Mouse (Mus musculus): ENCODE measurements at regions not wholly inside any gene's neighbourhood (a gene's known extent, or its start where the extent isn't known, plus 50 kb on each side); places are given as distances from the start of the nearest gene placed in this dataset.

DNA sequence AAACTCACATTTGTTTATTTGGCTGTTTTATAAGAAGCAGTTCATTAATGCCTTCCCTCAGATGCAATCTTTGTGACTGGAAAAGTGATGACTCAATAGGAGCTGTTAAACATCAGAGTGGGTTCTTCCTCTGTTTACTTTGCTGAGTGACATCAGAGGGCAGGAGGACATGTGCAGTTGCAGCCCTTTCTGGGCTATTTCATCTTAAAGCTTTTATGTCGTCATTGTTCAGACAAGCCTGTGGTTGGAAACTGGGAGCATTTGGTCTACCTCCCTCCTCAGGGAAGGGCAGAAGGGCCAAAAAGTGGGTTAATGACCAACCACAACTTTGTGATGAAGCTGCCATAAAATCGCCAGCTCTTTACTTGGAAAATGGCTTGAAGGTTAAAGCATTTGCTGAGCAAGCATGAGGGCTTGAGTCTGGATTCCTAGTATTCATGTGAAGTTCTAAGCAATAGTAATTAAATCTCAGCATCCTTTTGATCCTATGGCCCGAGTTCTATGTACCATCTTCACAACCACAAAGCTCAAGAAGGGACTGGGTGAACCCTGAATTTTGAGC, 103.8 kb upstream of the Igfbp3 start:
- Histone ChIP-seq H3K4me2 (replicated peaks; ENCODE audit: low read depth, low read length, severe bottlenecking) (no peak overlapping the region), H3K4me3 (replicated peaks; ENCODE audit: low read length) (no peak overlapping the region), H3K9ac (ENCODE audit: low read depth, low read length, severe bottlenecking) (no peak overlapping the region), H3K27ac (replicated peaks; ENCODE audit: low read depth, low read length) (no peak overlapping the region), H3K36me3 (ENCODE audit: control insufficient read depth, insufficient read depth, low read length) (no peaks in the 10 kb centered on the region), H3K4me1 (ENCODE audit: control insufficient read depth, insufficient read depth, low read length) (no peaks in the 10 kb centered on the region), H3K27me3 (ENCODE audit: control insufficient read depth, insufficient read depth, low read length) (no peaks in the 10 kb centered on the region), H3K9me3 (ENCODE audit: control insufficient read depth, low read length) (no peaks in the 10 kb centered on the region)
- 47% methylated on average over 3 of the region's 3 CpGs for WGBS
- TF ChIP-seq POLR2A (IDR thresholded peaks at IDR 0.05; ENCODE audit: borderline replicate concordance, extremely low read depth, insufficient read depth, insufficient read length): no peak
- DNase-seq (ENCODE audit: low spot score) (no peak), ATAC-seq (ENCODE audit: low FRiP score, low read depth) (no peak)

DNA sequence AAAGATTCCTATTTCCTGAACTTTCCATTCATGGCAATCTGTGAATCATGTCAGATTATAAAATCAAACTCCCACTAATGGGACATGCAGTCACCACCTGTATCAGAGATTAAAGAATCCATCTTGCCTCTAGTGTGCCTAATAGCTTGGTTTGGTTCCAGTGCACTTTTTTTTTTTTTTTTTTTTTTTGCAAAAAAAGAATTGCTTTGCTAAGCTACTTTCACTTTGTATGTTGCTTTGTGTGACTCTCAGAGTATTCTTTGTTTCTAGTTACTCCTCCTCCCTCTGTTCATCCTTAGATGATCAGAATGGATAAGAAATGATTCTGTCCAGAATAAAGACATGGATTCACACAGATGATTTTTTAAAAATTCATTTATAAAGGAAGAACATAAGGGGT, 82.5 kb upstream of the Igfbp3 start:
- Histone ChIP-seq H3K9ac (ENCODE audit: low read depth, low read length, severe bottlenecking) (no peak overlapping the region), H3K4me2 (replicated peaks; ENCODE audit: low read depth, low read length, severe bottlenecking) (no peak overlapping the region), H3K4me3 (replicated peaks; ENCODE audit: low read length) (no peak overlapping the region), H3K4me1 (ENCODE audit: control insufficient read depth, insufficient read depth, low read length) (no peaks in the 10 kb centered on the region), H3K27ac (replicated peaks; ENCODE audit: low read depth, low read length) (no peak overlapping the region), H3K36me3 (ENCODE audit: control insufficient read depth, insufficient read depth, low read length) (no peaks in the 10 kb centered on the region), H3K9me3 (ENCODE audit: control insufficient read depth, low read length) (no peaks in the 10 kb centered on the region), H3K27me3 (ENCODE audit: control insufficient read depth, insufficient read depth, low read length) (no peaks in the 10 kb centered on the region)
- DNase-seq (ENCODE audit: low spot score) (no peak), ATAC-seq (ENCODE audit: low FRiP score, low read depth) (no peak)
- no peak for TF ChIP-seq POLR2A (IDR thresholded peaks at IDR 0.05; ENCODE audit: borderline replicate concordance, extremely low read depth, insufficient read depth, insufficient read length)

DNA sequence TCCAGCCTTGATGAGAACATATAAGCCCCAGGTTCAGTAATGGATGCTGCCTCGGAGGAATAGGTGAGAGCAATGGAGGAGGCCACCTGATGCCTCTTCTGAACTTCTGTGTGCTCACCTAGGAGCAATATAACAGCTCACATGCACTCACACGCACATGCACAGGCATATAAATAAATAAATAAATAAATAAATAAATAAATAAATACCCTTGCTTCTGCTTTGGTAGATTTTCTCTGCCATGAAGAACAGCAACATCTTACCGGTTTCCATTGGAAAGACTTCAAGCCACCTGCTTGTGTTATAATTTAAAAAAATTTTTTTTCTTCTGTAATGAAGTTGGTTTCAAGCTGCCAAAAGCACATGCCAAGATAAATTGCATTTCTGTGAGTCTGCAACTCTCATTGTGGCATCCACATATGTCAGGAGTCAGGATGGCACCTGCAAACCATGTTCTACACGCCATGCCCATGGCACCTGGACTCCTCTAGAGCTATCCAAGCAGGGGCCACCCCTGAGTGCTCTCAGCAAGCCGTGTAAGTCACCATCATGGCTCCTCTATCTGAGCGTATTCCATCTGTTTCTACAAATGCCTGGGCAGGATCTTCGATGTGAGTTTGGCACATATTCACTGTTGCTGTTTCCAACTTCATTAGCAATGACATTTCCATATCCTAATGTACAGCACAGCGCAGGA, 75.7 kb upstream of the Igfbp3 start:
- Histone ChIP-seq H3K4me2 (replicated peaks; ENCODE audit: low read depth, low read length, severe bottlenecking) (no peak overlapping the region), H3K27ac (replicated peaks; ENCODE audit: low read depth, low read length) (no peak overlapping the region), H3K4me3 (replicated peaks; ENCODE audit: low read length) (no peak overlapping the region), H3K27me3 (ENCODE audit: control insufficient read depth, insufficient read depth, low read length) (no peaks in the 10 kb centered on the region), H3K36me3 (ENCODE audit: control insufficient read depth, insufficient read depth, low read length) (no peaks in the 10 kb centered on the region), H3K9me3 (ENCODE audit: control insufficient read depth, low read length) (no peaks in the 10 kb centered on the region), H3K4me1 (ENCODE audit: control insufficient read depth, insufficient read depth, low read length) (0 out of 2 replicates have a peak, but pooled peaks cover 8% of the 10 kb centered on the region), H3K9ac (ENCODE audit: low read depth, low read length, severe bottlenecking) (no peak overlapping the region)
- DNase-seq (ENCODE audit: low spot score) (no peak), ATAC-seq (ENCODE audit: low FRiP score, low read depth) (no peak)
- WGBS: 81% methylated on average over 8 of the region's 8 CpGs
- no peak for TF ChIP-seq POLR2A (IDR thresholded peaks at IDR 0.05; ENCODE audit: borderline replicate concordance, extremely low read depth, insufficient read depth, insufficient read length)

DNA sequence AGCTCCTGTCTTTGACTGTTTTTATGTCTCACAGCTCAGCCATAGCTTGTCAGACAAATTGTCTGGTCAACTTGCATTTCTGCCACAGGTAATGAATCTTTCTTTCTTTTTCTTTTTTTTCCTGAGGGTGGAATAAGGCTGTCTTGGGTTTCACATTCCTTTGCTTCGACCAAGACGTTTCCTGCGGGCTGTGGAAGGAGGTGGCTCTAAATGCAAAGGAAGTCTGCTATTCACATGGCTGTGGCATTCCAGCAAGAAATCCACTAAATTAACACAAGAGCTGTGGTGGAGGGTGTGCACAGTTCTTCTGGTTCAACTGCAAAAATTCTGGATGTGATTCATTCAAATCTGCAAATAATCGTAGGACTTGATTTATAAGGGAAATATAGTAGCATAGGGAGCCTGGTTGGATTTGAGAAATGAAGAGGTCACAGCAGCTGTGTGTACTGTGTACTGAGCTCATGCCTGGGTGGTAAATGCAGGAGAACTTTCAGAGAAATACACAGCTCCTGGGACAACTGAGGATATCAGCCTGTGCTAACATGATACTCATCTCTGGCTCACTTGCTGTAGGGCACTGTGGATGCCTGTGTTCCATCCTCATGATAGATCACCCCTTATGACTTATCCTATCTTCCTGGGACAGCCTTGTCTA, 71.2 kb upstream of the Igfbp3 start:
- DNase-seq (ENCODE audit: low spot score) (peak; percentile 35), ATAC-seq (ENCODE audit: low FRiP score, low read depth) (peak; percentile 45; the same call in 1 of the 2 replicates)

DNA sequence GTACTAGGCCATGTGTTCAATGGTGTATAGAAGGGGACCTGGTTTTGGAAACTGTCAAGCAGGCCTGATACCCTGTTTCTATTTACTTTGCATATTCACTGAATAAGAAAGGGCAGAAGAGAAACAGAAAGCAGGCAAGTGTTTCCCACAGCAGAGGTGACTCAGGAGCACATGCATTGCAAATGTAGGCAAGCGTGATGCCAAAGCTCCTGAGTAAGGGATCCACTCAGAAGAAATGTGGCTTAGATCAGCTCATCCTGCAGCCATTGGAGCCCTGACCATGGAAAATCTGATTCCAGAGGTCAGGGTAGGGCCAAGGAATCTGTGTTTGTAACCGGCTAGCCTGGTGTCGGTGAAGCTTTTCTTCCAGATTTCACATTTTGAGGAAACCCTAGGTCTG, 69.3 kb upstream of the Igfbp3 start:
- H3K36me3 ChIP-seq (ENCODE audit: control insufficient read depth, insufficient read depth, low read length): no peaks in the 10 kb centered on the region
- H3K4me1 ChIP-seq (ENCODE audit: control insufficient read depth, insufficient read depth, low read length): peaks cover 11% of the 10 kb centered on the region
- no peak overlapping the region for H3K9ac ChIP-seq (ENCODE audit: low read depth, low read length, severe bottlenecking)
- TF ChIP-seq POLR2A (IDR thresholded peaks at IDR 0.05; ENCODE audit: borderline replicate concordance, extremely low read depth, insufficient read depth, insufficient read length): no peak
- no peaks in the 10 kb centered on the region for H3K9me3 ChIP-seq (ENCODE audit: control insufficient read depth, low read length)
- no peak overlapping the region for H3K4me3 ChIP-seq (replicated peaks; ENCODE audit: low read length)
- H3K4me2 ChIP-seq (replicated peaks; ENCODE audit: low read depth, low read length, severe bottlenecking): no peak overlapping the region
- WGBS: 82% methylated on average over 3 of the region's 3 CpGs
- H3K27ac ChIP-seq (replicated peaks; ENCODE audit: low read depth, low read length): no peak overlapping the region
- ATAC-seq (ENCODE audit: low FRiP score, low read depth): no peak
- no peaks in the 10 kb centered on the region for H3K27me3 ChIP-seq (ENCODE audit: control insufficient read depth, insufficient read depth, low read length)
- DNase-seq (ENCODE audit: low spot score): no peak

More for the DNA sequence above, 71.2 kb upstream of the Igfbp3 start:
- Histone ChIP-seq H3K27me3 (ENCODE audit: control insufficient read depth, insufficient read depth, low read length) (no peaks in the 10 kb centered on the region), H3K4me3 (replicated peaks; ENCODE audit: low read length) (no peak overlapping the region), H3K9ac (ENCODE audit: low read depth, low read length, severe bottlenecking) (no peak overlapping the region), H3K27ac (replicated peaks; ENCODE audit: low read depth, low read length) (peak overlapping the region; percentile 35; the same call in 1 of the 2 replicates), H3K9me3 (ENCODE audit: control insufficient read depth, low read length) (no peaks in the 10 kb centered on the region), H3K36me3 (ENCODE audit: control insufficient read depth, insufficient read depth, low read length) (no peaks in the 10 kb centered on the region), H3K4me1 (ENCODE audit: control insufficient read depth, insufficient read depth, low read length) (peaks cover 11% of the 10 kb centered on the region), H3K4me2 (replicated peaks; ENCODE audit: low read depth, low read length, severe bottlenecking) (no peak overlapping the region)
- TF ChIP-seq POLR2A (IDR thresholded peaks at IDR 0.05; ENCODE audit: borderline replicate concordance, extremely low read depth, insufficient read depth, insufficient read length): no peak
- WGBS: 12% methylated on average over 4 of the region's 4 CpGs
